Mouse (Mus musculus) lung, embryonic 16.5 days (tissue): Measurements from ENCODE around the gene Ccdc9. TPM values are rescaled to one million over a fixed set of nuclear protein-coding genes. Genes with fewer than 3 reads are reported as not detected.

Experiments used
- ATAC-seq: fragments of 200-750 bp; cut with Nextera tagmentation; 2 replicates; pipeline ENCODE4 v1.8.0; 2017; ENCODE audit warnings: low read depth, mild to moderate bottlenecking, moderate library complexity
- H3K27ac ChIP-seq: fragments of 300-500 bp; sonication (generic); 2 replicates; pipeline ENCODE4 v1.5.1; 2014; ENCODE audit warnings: mild to moderate bottlenecking, control low read depth, low read length
- H3K27me3 ChIP-seq: fragments of 300-500 bp; sonication (generic); 2 replicates; pipeline ENCODE4 v1.6.1; 2014; ENCODE audit warnings: low read depth, low read length, mixed read lengths; ENCODE audit not compliant: control insufficient read depth, insufficient read depth
- H3K36me3 ChIP-seq: fragments of 300-500 bp; sonication (generic); 2 replicates; pipeline ENCODE4 v1.6.1; 2014; ENCODE audit warnings: low read length; ENCODE audit not compliant: control insufficient read depth, insufficient read depth
- H3K4me1 ChIP-seq: fragments of 300-500 bp; sonication (generic); replicated peaks from 2 replicates; pipeline ENCODE4 v1.6.1; 2014; ENCODE audit warnings: low read length, mixed read lengths; ENCODE audit not compliant: control insufficient read depth, insufficient read depth
- H3K4me2 ChIP-seq: fragments of 300-500 bp; sonication (generic); 2 replicates; pipeline ENCODE4 v1.6.1; 2014; ENCODE audit warnings: low read depth, low read length, control low read depth
- H3K4me3 ChIP-seq: fragments of 300-500 bp; sonication (generic); 2 replicates; pipeline ENCODE4 v1.5.1; 2014; ENCODE audit warnings: mild to moderate bottlenecking, low read length, control low read depth
- H3K9ac ChIP-seq: fragments of 300-500 bp; sonication (generic); 2 replicates; pipeline ENCODE4 v1.6.1; 2014; ENCODE audit warnings: low read length, control low read depth
- H3K9me3 ChIP-seq: fragments of 300-500 bp; sonication (generic); 2 replicates; pipeline ENCODE4 v1.6.1; 2016; ENCODE audit warnings: low read length; ENCODE audit not compliant: control insufficient read depth
- WGBS: fragments of 180-500 bp; shearing (Covaris S2); extraction: QIAGEN DNeasy Blood & Tissue Kit; methylation state at CpG from one replicate; pipeline ENCODE4 v1.1.7; 2014; 5-methylcytosine and 5-hydroxymethylcytosine counted together
- polyA plus RNA-seq: library from polyadenylated mRNA; unstranded; fragments of >200 nt; fragmentation: Nextera tagmentation; extraction: Ambion mirVana; gene quantifications from 2 replicates; pipeline ENCODE4 v1.2.1, GENCODE M21; 2015

The Ccdc9 gene
- polyA plus RNA-seq, 1 experiment from 2014 or later = 20.1 TPM

DNA sequence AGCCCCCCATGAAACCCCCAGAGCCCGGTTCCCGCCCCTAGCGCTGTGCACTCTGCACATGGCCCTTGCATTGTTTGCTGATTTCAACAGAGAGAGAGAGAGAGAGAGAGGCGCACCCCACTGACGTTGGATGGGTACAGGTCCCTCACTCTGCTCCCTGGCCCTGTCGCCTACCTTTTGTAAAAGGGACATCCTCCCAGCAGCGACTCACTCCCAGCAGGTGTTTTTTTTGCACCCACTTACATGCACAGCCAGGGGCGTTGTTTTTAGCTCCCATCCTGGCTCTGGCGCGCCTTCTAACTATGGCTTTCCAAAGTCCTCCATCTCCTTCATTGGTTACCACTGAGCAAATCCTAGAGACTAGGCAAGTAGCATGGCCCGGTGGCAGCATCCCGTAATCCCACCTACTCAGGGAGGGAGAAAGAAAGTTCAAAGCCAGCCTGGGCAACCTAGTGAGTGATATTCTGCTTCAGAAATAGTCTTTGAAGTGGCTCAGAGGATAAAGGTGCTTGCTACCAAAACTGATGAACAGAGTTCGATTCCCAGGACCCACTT, 27.7 kb upstream of the Ccdc9 start:
- peaks cover 48% of the 10 kb centered on the region for H3K4me1 ChIP-seq
- WGBS = 8% methylated on average over 13 of the region's 13 CpGs
- H3K9ac ChIP-seq = peak overlapping the region; percentile 90

DNA sequence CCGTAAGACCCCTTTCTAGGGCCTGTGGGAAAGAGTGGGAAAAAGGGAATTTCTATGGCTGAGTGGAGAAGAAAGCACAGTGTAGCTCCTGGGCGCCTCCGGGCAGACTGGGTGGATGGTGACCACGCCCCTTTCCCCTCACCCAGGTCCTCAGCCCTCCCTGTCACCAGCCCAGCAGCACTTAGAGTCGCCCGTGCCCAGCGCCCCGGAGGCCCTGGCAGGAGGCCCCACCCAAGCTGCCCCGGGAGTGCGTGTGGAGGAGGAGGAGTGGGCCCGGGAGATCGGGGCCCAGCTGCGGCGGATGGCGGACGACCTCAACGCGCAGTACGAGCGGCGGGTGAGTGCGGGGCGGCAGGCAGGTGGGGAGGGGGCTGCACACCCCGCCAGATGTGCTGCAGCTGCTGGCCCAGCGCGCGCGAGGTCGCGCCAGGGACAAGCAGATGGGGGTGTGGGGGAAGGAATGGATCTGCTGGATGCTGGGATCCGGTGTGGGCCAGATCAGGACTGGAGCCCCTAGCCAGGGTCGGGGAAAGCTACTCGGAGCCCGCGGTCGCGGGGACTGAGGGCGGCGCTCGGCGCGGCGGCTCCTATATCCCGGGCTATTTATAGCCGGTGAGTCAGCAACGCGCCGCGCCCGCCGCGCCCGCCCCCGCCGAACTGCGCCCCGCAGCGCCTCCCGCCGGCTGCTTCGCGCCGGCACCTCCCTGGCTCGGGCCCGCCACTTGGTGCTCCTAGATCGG, 27.1 kb upstream of the Ccdc9 start:
- WGBS = under 1% methylated on average over 48 of the region's 66 CpGs
- Histone ChIP-seq H3K36me3 (no peaks in the 10 kb centered on the region), H3K9me3 (no peaks in the 10 kb centered on the region), H3K4me1 (peaks cover 54% of the 10 kb centered on the region), H3K27me3 (peaks cover 4% of the 10 kb centered on the region; the same call in 1 of the 2 replicates), H3K4me3 (peak overlapping the region; percentile 72), H3K9ac (peak overlapping the region; percentile 90), H3K4me2 (peak overlapping the region; percentile 100), H3K27ac (peak overlapping the region; percentile 98)
- peak; percentile 72 for ATAC-seq

More for the DNA sequence above, 27.7 kb upstream of the Ccdc9 start:
- ATAC-seq = no peak
- Histone ChIP-seq H3K4me3 (peak overlapping the region; percentile 72), H3K9me3 (no peaks in the 10 kb centered on the region), H3K27ac (peak overlapping the region; percentile 98), H3K27me3 (peaks cover 4% of the 10 kb centered on the region; the same call in 1 of the 2 replicates), H3K36me3 (no peaks in the 10 kb centered on the region), H3K4me2 (peak overlapping the region; percentile 100)

DNA sequence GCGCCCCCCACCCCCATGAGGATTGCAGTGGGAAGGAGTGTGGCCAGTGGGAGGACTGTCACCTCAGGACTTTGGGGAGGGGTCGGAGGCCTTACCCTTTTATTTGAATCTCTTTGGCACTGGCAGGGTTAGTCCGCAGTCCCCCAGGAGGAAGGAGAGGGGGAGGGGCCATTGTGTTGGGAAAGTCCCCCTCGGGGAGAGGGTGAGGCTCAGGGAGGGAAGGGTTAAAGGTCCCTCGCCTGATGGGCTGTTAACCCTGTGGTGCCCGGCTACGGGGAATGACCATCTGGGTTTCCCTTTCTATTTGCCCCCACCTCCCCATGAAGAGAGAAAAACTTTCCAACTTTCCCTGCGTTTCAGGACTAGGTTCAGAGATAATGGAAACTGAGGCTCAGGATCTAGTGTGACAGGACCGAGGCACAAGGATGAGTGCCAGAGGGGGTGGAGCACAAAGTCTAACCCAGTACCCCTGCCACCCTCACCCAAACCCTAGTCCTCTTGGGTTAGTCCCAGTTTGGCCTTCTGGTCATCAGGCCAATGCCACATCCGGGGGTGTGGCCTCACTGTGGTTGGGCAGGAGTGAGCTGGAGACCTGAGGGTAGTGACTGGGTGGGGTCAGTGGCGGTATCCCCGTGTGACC, 26.2 kb upstream of the Ccdc9 start:
- Histone ChIP-seq H3K4me1 (peaks cover 54% of the 10 kb centered on the region), H3K27me3 (peaks cover 4% of the 10 kb centered on the region; the same call in 1 of the 2 replicates), H3K27ac (peak overlapping the region; percentile 98), H3K9ac (peak overlapping the region; percentile 90), H3K4me2 (peak overlapping the region; percentile 100), H3K9me3 (no peaks in the 10 kb centered on the region), H3K4me3 (peak overlapping the region; percentile 72), H3K36me3 (no peaks in the 10 kb centered on the region)
- peak; percentile 37; the same call in 1 of the 2 replicates for ATAC-seq
- 0% methylated on average over 11 of the region's 12 CpGs for WGBS

DNA sequence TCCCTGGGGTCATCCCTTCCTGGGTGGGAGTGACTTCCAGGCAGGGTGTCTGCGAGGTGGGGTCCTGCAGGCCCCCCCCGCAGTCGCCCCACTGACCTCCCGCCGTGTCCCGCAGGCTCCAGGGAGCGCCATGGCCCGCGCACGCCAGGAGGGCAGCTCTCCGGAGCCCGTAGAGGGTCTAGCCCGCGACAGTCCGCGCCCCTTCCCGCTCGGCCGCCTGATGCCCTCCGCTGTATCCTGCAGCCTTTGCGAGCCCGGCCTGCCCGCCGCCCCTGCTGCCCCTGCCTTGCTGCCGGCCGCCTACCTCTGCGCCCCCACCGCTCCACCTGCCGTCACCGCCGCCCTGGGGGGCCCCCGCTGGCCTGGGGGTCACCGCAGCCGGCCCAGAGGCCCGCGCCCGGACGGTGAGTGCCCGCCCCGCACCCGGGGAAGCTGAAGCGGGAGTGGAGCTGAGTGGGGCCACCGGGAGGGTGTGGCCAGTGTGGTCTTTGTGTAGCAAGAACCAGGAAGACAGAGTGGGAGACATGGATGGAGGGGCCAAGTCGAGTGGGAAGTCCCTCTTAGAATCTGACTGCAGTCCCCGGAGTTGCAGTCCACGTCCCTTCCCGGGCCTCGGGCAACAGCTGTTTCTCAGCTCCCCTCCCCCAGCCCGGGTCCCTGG, 25.5 kb upstream of the Ccdc9 start:
- peak overlapping the region; percentile 72 for H3K4me3 ChIP-seq
- no peaks in the 10 kb centered on the region for H3K9me3 ChIP-seq
- H3K27me3 ChIP-seq = peaks cover 4% of the 10 kb centered on the region; the same call in 1 of the 2 replicates
- H3K4me2 ChIP-seq = peak overlapping the region; percentile 100
- no peaks in the 10 kb centered on the region for H3K36me3 ChIP-seq
- peak overlapping the region; percentile 90 for H3K9ac ChIP-seq
- under 1% methylated on average over 48 of the region's 49 CpGs for WGBS
- ATAC-seq = peak; percentile 18; the same call in 1 of the 2 replicates
- H3K4me1 ChIP-seq = peaks cover 54% of the 10 kb centered on the region
- peak overlapping the region; percentile 98 for H3K27ac ChIP-seq

DNA sequence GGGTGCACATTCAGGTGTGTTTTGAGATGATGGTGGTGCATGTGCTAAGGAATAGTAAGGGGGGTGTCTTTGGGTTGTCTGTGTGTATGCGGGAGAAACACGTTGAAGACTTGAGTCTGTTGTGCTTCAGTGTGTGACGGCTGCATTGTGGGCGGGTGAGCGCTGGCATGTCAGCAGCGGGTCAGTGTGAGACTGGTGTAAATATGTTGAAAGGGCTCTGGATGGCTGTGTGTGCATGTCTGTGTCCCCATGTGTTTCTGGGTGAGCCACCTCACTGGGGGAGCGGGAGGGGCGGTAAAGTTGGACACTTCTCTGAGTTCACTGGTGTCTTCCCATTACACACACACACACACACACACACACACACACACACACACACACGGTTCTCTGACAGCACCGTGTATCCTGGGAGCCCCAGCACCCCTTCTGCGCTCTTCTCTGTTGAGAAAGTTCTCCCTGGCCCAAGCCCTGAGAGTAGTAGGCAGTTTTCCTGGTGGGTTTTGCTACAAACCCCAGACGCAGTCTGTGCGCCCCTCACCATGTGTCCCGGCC, 24.9 kb upstream of the Ccdc9 start:
- WGBS = 0% methylated on average over 14 of the region's 14 CpGs
- H3K4me2 ChIP-seq = peak overlapping the region; percentile 100
- ATAC-seq = no peak
- H3K9ac ChIP-seq = peak overlapping the region; percentile 90
- H3K36me3 ChIP-seq = no peaks in the 10 kb centered on the region
- peaks cover 4% of the 10 kb centered on the region; the same call in 1 of the 2 replicates for H3K27me3 ChIP-seq
- H3K4me1 ChIP-seq = peaks cover 54% of the 10 kb centered on the region
- peak overlapping the region; percentile 98 for H3K27ac ChIP-seq
- no peaks in the 10 kb centered on the region for H3K9me3 ChIP-seq
- H3K4me3 ChIP-seq = peak overlapping the region; percentile 72

DNA sequence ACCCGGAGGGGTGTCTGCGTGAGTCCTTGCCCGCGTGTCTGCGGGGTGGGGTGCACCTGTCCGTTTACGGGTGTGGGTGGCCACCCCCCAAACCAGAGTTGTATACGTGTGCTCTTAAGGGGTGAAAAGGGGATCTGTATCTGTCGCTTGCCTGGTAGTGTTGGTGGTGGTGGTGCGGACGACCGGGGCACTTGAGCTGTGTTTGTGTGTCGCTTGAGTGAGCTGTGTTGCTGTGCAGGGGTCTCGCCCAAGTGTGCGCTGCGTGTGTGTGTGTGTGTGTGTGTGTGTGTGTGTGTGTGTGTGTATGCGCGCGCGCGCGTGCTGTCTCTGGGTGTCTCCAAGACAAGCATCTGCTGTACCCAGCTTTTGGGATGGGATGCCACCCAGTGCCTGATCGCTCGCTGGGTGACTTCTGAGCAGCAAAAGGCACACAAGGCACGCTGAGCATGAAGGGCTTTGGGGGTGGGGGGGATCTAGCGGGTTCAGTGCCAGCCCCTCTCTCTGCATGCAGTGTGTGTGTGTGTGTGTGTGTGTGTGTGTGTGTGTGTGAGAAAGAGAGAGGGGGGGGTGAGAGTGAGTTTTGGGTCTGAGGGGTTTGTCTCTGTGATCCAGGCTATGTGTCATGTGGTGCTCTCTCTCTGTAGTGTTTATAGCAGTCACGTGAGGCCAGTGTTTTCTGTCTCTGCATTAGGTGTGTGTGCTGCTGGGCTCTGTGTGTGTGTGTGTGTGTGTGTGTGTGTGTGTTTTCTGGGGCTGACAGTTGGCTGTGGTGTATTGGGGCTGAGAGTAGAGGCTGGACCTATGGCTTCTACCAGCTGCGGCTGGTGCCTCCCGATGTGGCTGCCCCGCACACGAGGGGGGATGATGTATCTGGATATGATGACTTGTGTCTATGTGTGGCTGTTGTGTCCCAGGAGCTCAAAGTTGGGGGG, 24.2 kb upstream of the Ccdc9 start:
- peak overlapping the region; percentile 100 for H3K4me2 ChIP-seq
- peak overlapping the region; percentile 22; the same call in 1 of the 2 replicates for H3K27ac ChIP-seq
- H3K27me3 ChIP-seq = peaks cover 4% of the 10 kb centered on the region; the same call in 1 of the 2 replicates
- H3K4me1 ChIP-seq = peaks cover 54% of the 10 kb centered on the region
- no peaks in the 10 kb centered on the region for H3K9me3 ChIP-seq
- ATAC-seq = no peak
- peak overlapping the region; percentile 71 for H3K9ac ChIP-seq
- H3K36me3 ChIP-seq = no peaks in the 10 kb centered on the region
- peak overlapping the region; percentile 72 for H3K4me3 ChIP-seq
- under 1% methylated on average over 31 of the region's 31 CpGs for WGBS

DNA sequence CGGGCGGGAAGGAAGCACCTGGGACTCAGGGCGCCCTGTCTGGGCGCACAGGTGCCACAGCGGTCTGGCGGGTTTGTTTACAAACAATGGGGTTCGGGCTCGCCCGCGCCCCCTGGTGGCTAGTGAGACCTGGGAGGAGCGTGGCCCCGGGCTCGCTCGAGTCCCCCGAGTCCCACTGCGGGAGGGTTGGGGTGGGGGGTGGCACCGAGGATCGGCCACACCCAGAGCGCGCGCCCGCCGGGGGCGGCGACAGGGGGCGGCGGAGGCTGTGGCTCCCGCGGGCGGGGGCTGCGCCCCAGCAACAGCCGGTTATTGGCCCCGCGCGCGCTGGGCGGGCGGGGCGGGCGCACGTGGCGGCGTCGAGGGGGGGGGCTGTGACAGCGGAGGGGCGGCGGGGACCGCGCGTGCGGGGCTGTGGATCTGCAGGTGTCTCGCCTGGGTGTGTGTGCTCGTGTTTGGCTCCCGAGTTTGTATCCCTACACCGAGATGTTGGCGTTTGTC, 23.5 kb upstream of the Ccdc9 start:
- Histone ChIP-seq H3K4me3 (peak overlapping the region; percentile 72), H3K27ac (peak overlapping the region; percentile 55), H3K36me3 (no peaks in the 10 kb centered on the region), H3K4me2 (peak overlapping the region; percentile 100), H3K27me3 (peaks cover 4% of the 10 kb centered on the region; the same call in 1 of the 2 replicates), H3K4me1 (peaks cover 48% of the 10 kb centered on the region), H3K9ac (peak overlapping the region; percentile 71), H3K9me3 (no peaks in the 10 kb centered on the region)
- ATAC-seq = peak; percentile 10
- under 1% methylated on average over 33 of the region's 56 CpGs for WGBS
